Mouse (Mus musculus) heart, embryonic 10.5 days (tissue): ENCODE data around the gene Ncor2. TPM values are rescaled to one million over a fixed set of nuclear protein-coding genes. Genes with fewer than 3 reads are reported as not detected.
"Not testable (repeated sequence)": the region's sequence is repeated elsewhere in the genome, so short reads cannot be mapped to it uniquely, and the experiment has no call there.

Source experiments
- DNase-seq: peaks from one replicate; pipeline ENCODE4 v3.0.0-alpha.2; 2017; ENCODE audit warnings: low spot score
- H3K27ac ChIP-seq: fragments of 300-500 bp; sonication (generic); 2 replicates; pipeline ENCODE4 v1.5.1; 2016; ENCODE audit warnings: mild to moderate bottlenecking
- H3K27me3 ChIP-seq: fragments of 300-500 bp; sonication (generic); 2 replicates; pipeline ENCODE4 v1.6.1; 2016; ENCODE audit warnings: mild to moderate bottlenecking; ENCODE audit not compliant: poor library complexity, insufficient read depth, severe bottlenecking
- H3K36me3 ChIP-seq: fragments of 300-500 bp; sonication (generic); 2 replicates; pipeline ENCODE4 v1.6.1; 2016; ENCODE audit warnings: mild to moderate bottlenecking, moderate library complexity
- H3K4me1 ChIP-seq: fragments of 300-500 bp; sonication (generic); 2 replicates; pipeline ENCODE4 v1.6.1; 2016; ENCODE audit warnings: mild to moderate bottlenecking
- H3K4me3 ChIP-seq: fragments of 300-500 bp; sonication (generic); 2 replicates; pipeline ENCODE4 v1.5.1; 2016; ENCODE audit warnings: mild to moderate bottlenecking, moderate library complexity
- H3K9me3 ChIP-seq: fragments of 300-500 bp; sonication (generic); 2 replicates; pipeline ENCODE4 v1.6.1; 2016; ENCODE audit warnings: mild to moderate bottlenecking, moderate library complexity
- WGBS: fragments of 180-500 bp; shearing (Covaris S2); methylation state at CpG from one replicate; pipeline ENCODE4 v1.1.7; 2016; 5-methylcytosine and 5-hydroxymethylcytosine counted together
- polyA plus RNA-seq: library from polyadenylated mRNA; unstranded; fragments of >200 nt; fragmentation: Nextera tagmentation; extraction: Ambion mirVana; gene quantifications from 2 replicates; pipeline ENCODE4 v1.2.1, GENCODE M21; 2016

Gene Ncor2
- polyA plus RNA-seq, 1 experiment from 2014 or later, result 23.3 TPM

DNA sequence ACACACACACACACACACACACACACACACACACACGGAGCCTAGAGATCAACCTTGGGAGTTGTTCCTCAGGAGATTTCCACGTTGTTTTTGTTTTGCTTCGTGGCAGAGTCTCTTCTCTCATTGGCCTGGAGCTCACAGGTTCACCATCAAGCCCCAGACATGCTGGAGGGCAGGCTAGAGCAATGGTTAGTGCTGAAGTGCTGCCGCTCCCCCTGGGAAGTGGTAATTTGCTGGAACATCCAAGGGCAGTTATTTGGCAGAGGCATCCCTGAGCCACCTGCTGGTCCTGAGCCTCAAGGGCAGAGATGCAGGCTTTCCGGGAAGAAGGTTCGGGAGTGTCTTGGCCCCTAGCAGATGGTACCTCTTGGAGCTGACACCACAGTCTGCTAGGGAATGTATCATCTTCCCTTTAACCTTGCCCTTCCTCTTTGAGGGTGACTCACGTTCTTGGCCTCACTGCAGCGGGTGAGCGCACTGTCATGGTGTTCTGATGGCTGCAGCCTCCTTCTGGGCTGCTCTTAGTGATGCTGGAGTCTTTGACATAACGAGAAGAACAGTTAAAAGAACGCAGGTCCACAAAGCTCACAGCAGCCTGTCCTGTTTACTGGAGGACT is 25.3 kb upstream of the Ncor2 start:
- Histone ChIP-seq H3K4me1 (peaks cover 14% of the 10 kb centered on the region), H3K9me3 (no peaks in the 10 kb centered on the region), H3K27me3 (no peaks in the 10 kb centered on the region; the same call in none of the 2 replicates), H3K27ac (no peak overlapping the region), H3K36me3 (no peaks in the 10 kb centered on the region), H3K4me3 (no peak overlapping the region)
- no peak for DNase-seq
- 85% methylated on average over 11 of the region's 11 CpGs for WGBS

DNA sequence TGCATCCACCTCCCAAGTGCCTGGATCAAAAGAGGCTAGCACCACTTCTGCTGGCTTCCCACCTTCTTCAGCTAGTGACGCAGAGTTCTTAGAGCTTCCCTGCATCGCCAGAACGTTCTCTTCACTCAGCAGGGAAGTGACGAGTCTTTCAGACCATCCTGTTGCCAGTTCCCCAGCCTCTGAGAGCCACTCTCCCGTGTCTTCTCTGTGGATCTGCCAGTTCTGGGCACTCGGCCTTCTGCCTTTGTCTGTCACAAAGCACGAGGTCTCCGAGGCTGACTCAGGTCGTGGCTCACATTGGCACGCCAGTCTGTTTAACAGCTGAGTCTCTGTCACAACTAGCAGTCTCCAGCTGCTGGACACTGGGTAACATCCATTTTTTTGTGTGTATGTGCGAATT is 24.7 kb upstream of the Ncor2 start:
- Histone ChIP-seq H3K27ac (0 out of 2 replicates have a peak overlapping the region, but pooled peaks have one; percentile 31), H3K4me3 (no peak overlapping the region), H3K36me3 (no peaks in the 10 kb centered on the region), H3K4me1 (peaks cover 14% of the 10 kb centered on the region), H3K9me3 (no peaks in the 10 kb centered on the region), H3K27me3 (no peaks in the 10 kb centered on the region; the same call in none of the 2 replicates)
- WGBS, result 66% methylated on average over 11 of the region's 11 CpGs
- DNase-seq, result no peak

DNA sequence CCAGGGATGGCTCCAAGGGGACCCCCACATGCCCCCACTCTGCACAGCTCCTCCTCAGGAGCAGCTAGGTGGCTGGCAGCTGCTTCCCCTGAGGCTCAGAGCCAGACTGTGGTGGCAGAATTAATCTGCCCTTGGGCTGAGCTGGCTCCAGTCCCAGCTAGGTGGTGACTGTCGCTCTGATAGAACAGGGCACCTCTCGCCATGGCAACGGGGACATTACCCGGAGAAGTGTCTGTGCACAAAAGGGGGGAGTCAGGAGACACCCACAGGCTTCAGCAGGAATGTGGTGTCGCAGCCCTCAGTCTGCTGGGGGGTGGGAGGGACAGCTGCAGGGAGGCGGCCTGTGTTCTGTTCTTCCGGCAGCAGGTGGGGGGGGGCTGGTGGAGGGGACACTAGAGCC is 24.1 kb upstream of the Ncor2 start:
- DNase-seq, result no peak
- H3K4me3 ChIP-seq, result no peak overlapping the region
- no peaks in the 10 kb centered on the region for H3K9me3 ChIP-seq
- WGBS, result 27% methylated on average over 7 of the region's 7 CpGs
- H3K27me3 ChIP-seq, result no peaks in the 10 kb centered on the region; the same call in none of the 2 replicates
- no peaks in the 10 kb centered on the region for H3K36me3 ChIP-seq
- H3K4me1 ChIP-seq, result peaks cover 14% of the 10 kb centered on the region
- peak overlapping the region; percentile 50; the same call in 1 of the 2 replicates for H3K27ac ChIP-seq

DNA sequence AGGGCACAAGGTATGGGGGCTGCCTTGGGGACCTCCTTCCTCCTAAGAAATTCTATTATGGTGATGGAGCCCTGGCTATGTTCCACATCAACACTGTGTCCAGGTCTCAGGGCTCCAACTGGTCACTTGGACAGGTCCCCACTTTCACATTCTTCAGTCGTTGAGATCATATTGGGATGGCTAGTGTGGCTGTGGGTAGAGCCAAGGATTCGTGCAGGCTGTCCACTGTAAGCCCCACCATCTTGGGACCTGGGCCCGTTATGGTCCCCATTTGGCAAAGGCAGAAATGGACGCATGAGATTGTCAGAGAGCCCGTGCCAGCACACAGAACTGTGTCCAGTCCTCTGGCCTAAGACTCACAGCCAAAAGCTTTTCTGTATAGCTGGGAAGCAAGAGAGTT is 23.1 kb upstream of the Ncor2 start:
- Histone ChIP-seq H3K36me3 (no peaks in the 10 kb centered on the region), H3K27ac (no peak overlapping the region), H3K9me3 (no peaks in the 10 kb centered on the region), H3K4me3 (no peak overlapping the region), H3K27me3 (no peaks in the 10 kb centered on the region; the same call in none of the 2 replicates), H3K4me1 (peaks cover 16% of the 10 kb centered on the region)
- WGBS, result 80% methylated on average over 5 of the region's 5 CpGs
- DNase-seq, result no peak

DNA sequence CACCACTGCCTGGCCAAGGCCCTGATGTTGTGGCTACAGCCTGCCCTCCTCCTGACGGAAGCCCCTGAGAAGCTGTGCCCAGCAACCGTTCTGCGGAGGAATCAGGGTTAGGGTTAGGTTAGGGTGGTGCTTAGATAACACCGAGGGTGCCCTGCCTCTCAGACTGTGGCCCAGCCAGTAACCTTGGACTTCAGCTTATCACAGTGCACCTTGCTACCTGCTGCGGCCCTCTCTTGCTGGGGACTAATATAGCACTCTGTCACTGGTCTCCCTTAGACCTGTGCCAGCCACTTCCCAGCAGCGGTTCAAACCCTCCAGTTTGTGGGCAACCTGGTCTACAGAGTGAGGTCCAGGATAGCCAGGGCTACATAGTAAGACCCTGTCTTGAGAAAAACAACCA is 20.1 kb upstream of the Ncor2 start:
- no peak overlapping the region for H3K27ac ChIP-seq
- no peaks in the 10 kb centered on the region; the same call in none of the 2 replicates for H3K27me3 ChIP-seq
- no peaks in the 10 kb centered on the region for H3K9me3 ChIP-seq
- peaks cover 21% of the 10 kb centered on the region for H3K4me1 ChIP-seq
- no peak for DNase-seq
- no peaks in the 10 kb centered on the region for H3K36me3 ChIP-seq
- WGBS, result 91% methylated on average over 6 of the region's 6 CpGs
- H3K4me3 ChIP-seq, result no peak overlapping the region

DNA sequence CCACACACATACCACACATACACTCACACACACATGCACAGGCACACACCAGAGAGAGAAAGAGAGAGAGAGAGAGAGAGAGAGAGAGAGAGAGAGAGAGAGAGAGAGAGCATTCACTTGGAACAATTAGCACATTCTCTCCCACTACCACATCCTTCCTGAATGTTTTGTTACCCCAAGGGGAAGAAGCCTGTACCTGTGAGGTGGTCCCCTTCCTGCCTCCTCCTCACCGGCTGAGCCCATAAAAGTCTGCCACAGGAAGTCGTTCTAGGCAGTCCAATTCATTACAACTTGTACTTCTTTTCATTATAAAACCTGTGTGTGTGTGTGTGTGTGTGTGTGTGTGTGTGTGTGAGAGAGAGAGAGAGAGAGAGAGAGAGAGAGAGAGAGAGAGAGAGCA is 18.3 kb upstream of the Ncor2 start:
- H3K9me3 ChIP-seq, H3K27me3 ChIP-seq, H3K4me3 ChIP-seq, H3K4me1 ChIP-seq, DNase-seq, H3K36me3 ChIP-seq, H3K27ac ChIP-seq: not testable (repeated sequence)
- WGBS, result 53% methylated on average over 2 of the region's 2 CpGs

DNA sequence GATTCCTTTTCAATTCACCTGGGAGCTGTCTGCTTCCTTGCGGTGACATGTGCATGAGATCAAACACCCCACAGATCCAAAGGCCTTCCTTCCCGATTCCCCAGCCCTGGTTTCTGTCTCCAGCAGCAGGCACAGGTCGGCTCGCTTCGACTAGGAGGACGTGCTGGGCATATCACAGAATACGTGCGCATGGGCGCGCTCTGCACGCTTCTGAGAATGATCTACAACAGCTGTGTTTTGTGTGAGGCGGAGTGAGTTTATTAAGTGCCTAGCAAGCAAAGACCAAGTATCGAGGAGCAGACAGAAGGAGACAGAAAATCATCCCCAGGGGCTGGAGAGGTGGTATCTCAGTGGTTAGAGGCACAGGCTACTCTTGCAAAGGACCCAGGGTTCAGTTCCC is 17.0 kb upstream of the Ncor2 start:
- no peak for DNase-seq
- Histone ChIP-seq H3K36me3 (no peaks in the 10 kb centered on the region), H3K27me3 (peaks cover 11% of the 10 kb centered on the region; the same call in 1 of the 2 replicates), H3K4me1 (0 out of 2 replicates have a peak, but pooled peaks cover 12% of the 10 kb centered on the region), H3K9me3 (no peaks in the 10 kb centered on the region), H3K27ac (no peak overlapping the region), H3K4me3 (no peak overlapping the region)
- WGBS, result 81% methylated on average over 13 of the region's 13 CpGs

DNA sequence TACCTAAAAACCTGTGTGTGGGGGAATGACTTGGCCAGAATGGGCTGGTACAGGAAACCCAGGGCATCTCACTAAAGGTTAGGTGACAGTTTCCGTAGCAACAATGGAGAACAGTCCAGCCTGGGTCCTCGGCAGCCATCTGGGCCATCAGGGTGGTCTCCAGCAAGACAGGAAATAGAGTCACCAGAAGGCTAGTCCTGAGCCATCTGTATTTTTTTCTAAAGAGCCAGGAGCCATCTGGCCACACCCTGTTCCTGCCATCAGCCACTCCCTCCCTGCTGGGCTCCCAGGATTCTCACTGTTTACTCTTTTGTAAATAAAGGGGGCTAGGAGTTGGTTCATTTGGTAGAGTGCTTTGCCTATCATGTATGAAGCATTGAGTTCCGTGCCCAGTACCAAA is 16.1 kb upstream of the Ncor2 start:
- no peaks in the 10 kb centered on the region for H3K9me3 ChIP-seq
- peaks cover 15% of the 10 kb centered on the region; the same call in 1 of the 2 replicates for H3K27me3 ChIP-seq
- no peak overlapping the region for H3K4me3 ChIP-seq
- 58% methylated on average over 3 of the region's 3 CpGs for WGBS
- H3K27ac ChIP-seq, result no peak overlapping the region
- H3K36me3 ChIP-seq, result no peaks in the 10 kb centered on the region
- DNase-seq, result no peak
- 0 out of 2 replicates have a peak, but pooled peaks cover 12% of the 10 kb centered on the region for H3K4me1 ChIP-seq

DNA sequence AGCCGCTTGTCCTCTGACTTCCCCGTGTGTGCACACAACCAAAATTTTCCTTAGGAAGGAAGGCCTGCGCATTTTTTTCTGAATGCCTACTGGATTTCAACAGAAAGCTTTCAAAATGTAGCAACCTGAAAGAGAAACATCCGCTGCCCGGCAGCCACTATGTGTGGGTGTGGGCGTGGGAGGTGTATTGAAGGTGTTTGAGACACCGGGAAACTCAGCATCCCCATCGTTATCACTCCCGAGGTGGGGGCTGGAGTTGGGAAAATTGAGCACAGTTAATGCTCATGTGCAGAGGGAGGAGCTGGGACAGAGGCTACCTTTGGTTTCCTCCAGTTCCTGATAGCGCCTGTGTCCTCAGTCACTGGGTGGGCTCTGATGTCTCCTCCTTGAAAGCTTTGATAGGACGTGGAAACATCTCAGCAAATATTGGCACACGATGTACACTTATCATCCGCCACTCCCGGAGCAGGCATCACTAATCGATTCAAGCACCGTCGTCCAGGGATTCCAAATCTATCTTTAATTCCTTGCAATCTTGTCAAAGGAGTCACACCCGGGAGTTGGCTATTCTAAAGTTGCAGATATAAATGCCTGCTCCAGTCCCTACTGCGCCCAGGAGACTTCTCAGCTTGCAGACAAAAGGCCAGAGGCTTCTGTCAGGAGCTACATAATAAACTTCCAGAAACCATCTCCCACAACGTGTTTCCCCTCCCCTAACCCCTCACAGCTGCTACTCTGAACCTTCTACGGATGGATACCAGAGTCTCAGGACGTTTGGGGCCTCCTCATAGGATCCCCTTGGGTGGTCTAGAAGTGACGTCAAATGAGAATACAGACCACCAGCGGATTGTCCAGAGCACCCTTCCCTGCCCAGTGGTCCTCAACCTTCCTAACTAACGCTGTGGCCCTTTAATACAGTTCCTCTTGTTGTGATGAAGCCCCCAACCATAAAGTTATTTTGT is 14.7 kb upstream of the Ncor2 start:
- Histone ChIP-seq H3K4me3 (no peak overlapping the region), H3K4me1 (peaks cover 16% of the 10 kb centered on the region), H3K36me3 (no peaks in the 10 kb centered on the region), H3K27me3 (peaks cover 15% of the 10 kb centered on the region; the same call in 1 of the 2 replicates), H3K9me3 (no peaks in the 10 kb centered on the region), H3K27ac (no peak overlapping the region)
- no peak for DNase-seq
- WGBS, result 64% methylated on average over 25 of the region's 25 CpGs

DNA sequence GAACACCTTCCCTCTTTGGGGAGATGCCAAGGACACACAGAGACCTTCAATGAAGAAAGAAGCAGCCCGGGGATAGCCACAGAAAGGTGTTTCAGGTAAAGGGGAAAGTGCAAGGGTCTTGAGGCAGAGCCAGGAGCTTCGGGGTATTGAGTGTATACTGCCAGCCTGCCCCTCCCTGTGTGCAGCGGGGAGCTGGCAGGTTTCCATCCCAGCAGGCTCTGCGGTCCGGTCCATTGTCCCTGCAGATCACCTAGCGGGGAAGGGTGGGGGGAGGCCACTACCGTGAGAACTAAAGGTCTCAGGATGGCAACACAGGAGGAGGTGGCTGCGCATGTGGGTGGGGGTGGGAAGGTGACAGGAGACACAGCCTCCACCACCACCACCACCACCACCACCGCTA is 12.6 kb upstream of the Ncor2 start:
- 45% methylated on average over 9 of the region's 9 CpGs for WGBS
- H3K4me3 ChIP-seq, result no peak overlapping the region

DNA sequence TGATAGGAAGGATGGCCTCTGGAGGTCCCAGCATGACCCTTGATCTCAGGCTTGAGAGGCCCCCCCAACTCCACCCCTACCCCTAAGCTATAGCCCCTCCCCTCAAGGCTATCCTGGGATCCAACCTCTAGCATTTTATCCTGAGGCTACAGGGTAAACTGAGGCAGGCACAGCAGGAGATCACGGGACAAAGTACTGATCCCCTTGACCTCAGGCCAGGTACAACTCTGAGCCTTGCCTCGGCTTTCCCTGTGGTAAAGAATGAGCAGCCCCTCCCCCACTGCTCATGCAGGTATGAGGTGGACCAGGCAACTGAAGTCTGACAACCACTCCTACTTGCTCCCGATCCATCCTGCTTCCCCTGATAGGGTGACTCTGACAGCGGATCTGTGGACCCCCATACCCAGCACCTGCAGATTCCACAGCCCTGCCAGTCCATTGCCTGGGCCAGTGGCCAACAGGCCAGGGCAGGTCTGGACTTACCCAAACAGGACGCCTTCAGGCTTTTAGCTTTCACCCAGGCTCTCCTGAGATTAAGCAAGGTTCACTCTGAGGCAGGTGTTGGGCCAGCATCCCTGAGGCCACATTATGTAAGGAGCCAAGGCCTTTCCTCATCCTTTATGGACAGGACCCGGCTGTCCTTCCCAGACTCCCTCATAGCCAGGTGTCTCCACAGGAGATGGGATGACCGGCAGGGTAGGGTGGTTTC is 11.2 kb upstream of the Ncor2 start:
- peaks cover 18% of the 10 kb centered on the region for H3K4me1 ChIP-seq
- H3K9me3 ChIP-seq, result no peaks in the 10 kb centered on the region
- no peak for DNase-seq
- peaks cover 22% of the 10 kb centered on the region; the same call in 1 of the 2 replicates for H3K27me3 ChIP-seq
- H3K36me3 ChIP-seq, result no peaks in the 10 kb centered on the region
- H3K4me3 ChIP-seq, result no peak overlapping the region
- no peak overlapping the region for H3K27ac ChIP-seq
- 68% methylated on average over 7 of the region's 7 CpGs for WGBS

More for the DNA sequence above, 12.6 kb upstream of the Ncor2 start:
- Histone ChIP-seq H3K4me1 (peaks cover 17% of the 10 kb centered on the region), H3K27me3 (peaks cover 15% of the 10 kb centered on the region; the same call in 1 of the 2 replicates), H3K9me3 (no peaks in the 10 kb centered on the region), H3K36me3 (no peaks in the 10 kb centered on the region), H3K27ac (no peak overlapping the region)
- no peak for DNase-seq

DNA sequence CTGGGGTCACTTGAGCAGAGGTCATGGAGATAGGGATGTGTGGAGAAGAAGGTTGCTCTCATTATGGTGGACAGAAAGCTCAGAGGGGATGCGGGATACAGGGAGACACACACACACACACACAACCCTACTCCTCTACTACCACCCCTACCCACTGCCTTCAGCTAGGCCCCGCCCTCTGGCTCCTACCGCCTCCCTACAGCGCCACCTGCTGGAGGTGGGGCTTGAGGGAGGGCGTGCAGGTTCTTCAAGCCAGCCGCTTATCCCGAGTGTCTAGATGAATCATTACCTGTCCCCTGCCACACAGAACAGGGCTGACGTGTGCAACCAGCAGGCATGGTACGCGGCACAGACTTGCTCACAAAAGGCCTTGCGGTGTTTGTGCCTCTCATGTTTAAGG is 10.6 kb upstream of the Ncor2 start:
- Histone ChIP-seq H3K4me1 (peaks cover 24% of the 10 kb centered on the region), H3K27me3 (peaks cover 22% of the 10 kb centered on the region; the same call in 1 of the 2 replicates), H3K9me3 (no peaks in the 10 kb centered on the region), H3K27ac (no peak overlapping the region), H3K4me3 (no peak overlapping the region), H3K36me3 (no peaks in the 10 kb centered on the region)
- 44% methylated on average over 11 of the region's 11 CpGs for WGBS
- no peak for DNase-seq
